Mouse (Mus musculus) liver, embryonic 14.5 days (tissue): ENCODE measurements around the gene Mdk.

ENCODE experiments used
- CTCF ChIP-seq: IDR thresholded peaks from 2 replicates; pipeline ENCODE4 v1.5.1; 2016; ENCODE audit warnings: antibody characterized with exemption, low read depth, control low read depth
- EP300 ChIP-seq: IDR thresholded peaks from 2 replicates; pipeline ENCODE4 v1.6.1; 2016; ENCODE audit warnings: antibody characterized with exemption, low read depth

GRCm38 (mm10) chr2:91932160-91932711 is at the start of gene Mdk:
- TF ChIP-seq EP300 (no peak), CTCF (no peak)
